Mouse (Mus musculus) neural tube, embryonic 11.5 days (tissue): ENCODE results near the gene Zp1. TPM values are rescaled to one million over a fixed set of nuclear protein-coding genes. Genes with fewer than 3 reads are reported as not detected.
A peak's percentile ranks its signal among the peaks of the same experiment; 100 is the strongest.

ENCODE experiments used
- ATAC-seq: fragments of 200-750 bp; cut with Nextera tagmentation; 2 replicates; pipeline ENCODE4 v1.8.0; 2017; ENCODE audit warnings: moderate number of reproducible peaks, mild to moderate bottlenecking, moderate TSS enrichment, moderate library complexity; ENCODE audit not compliant: insufficient read depth, low FRiP score, low TSS enrichment
- DNase-seq: peaks from one replicate; pipeline ENCODE4 v3.0.0-alpha.2; 2015; ENCODE audit warnings: low spot score
- H3K27ac ChIP-seq: fragments of 300-500 bp; sonication (generic); 2 replicates; pipeline ENCODE4 v1.5.1; 2014; ENCODE audit warnings: low read depth, mild to moderate bottlenecking, low read length
- H3K27me3 ChIP-seq: fragments of 300-500 bp; sonication (generic); 2 replicates; pipeline ENCODE4 v1.6.1; 2014; ENCODE audit warnings: mild to moderate bottlenecking, low read length, mixed read lengths; ENCODE audit not compliant: control insufficient read depth, insufficient read depth
- H3K36me3 ChIP-seq: fragments of 300-500 bp; sonication (generic); 2 replicates; pipeline ENCODE4 v1.6.1; 2014; ENCODE audit warnings: mild to moderate bottlenecking, low read length, moderate library complexity, mixed read lengths; ENCODE audit not compliant: control insufficient read depth, insufficient read depth
- H3K4me1 ChIP-seq: fragments of 300-500 bp; sonication (generic); 2 replicates; pipeline ENCODE4 v1.6.1; 2014; ENCODE audit warnings: low read length, mixed read lengths; ENCODE audit not compliant: control insufficient read depth, insufficient read depth
- H3K4me2 ChIP-seq: fragments of 300-500 bp; sonication (generic); 2 replicates; pipeline ENCODE4 v1.6.1; 2014; ENCODE audit warnings: low read depth, mild to moderate bottlenecking, moderate library complexity
- H3K4me3 ChIP-seq: fragments of 300-500 bp; sonication (generic); 2 replicates; pipeline ENCODE4 v1.5.1; 2014; ENCODE audit warnings: low read depth, low read length
- H3K9ac ChIP-seq: fragments of 300-500 bp; sonication (generic); 2 replicates; pipeline ENCODE4 v1.6.1; 2014; ENCODE audit warnings: mild to moderate bottlenecking, low read length
- H3K9me3 ChIP-seq: fragments of 300-500 bp; sonication (generic); 2 replicates; pipeline ENCODE4 v1.6.1; 2016; ENCODE audit warnings: low read length; ENCODE audit not compliant: control insufficient read depth
- WGBS: fragments of 180-500 bp; shearing (Covaris S2); extraction: QIAGEN DNeasy Blood & Tissue Kit; methylation state at CpG from one replicate; pipeline ENCODE4 v1.1.7; 2014; 5-methylcytosine and 5-hydroxymethylcytosine counted together
- polyA plus RNA-seq: library from polyadenylated mRNA; unstranded; fragments of >200 nt; fragmentation: Nextera tagmentation; extraction: Ambion mirVana; gene quantifications from 2 replicates; pipeline ENCODE4 v1.2.1, GENCODE M21; 2014

Zp1 gene
- polyA plus RNA-seq, 1 experiment from 2014 or later = not detected

DNA sequence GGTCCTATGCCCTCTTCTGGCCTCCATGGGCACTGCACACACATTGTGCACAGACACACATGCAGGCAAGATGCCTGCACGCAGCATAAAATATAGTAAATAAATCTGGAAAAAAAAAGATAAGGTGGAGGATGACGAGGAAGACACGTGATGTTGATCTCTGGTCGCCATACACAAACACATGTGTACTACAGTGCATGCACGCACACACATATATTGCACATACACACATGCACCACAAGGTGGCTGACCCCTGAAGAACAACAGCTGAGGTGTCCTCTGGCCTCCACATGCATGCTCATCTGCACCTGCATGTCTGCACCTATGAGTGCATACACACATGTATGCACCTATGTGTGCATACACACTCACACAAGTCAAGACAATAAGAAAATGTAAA, 15.6 kb upstream of the Zp1 start:
- WGBS = 88% methylated on average over 5 of the region's 5 CpGs
- Histone ChIP-seq H3K36me3 (no peaks in the 10 kb centered on the region), H3K27me3 (no peaks in the 10 kb centered on the region), H3K9me3 (no peaks in the 10 kb centered on the region), H3K4me3 (no peak overlapping the region), H3K4me2 (no peak overlapping the region), H3K4me1 (no peaks in the 10 kb centered on the region; the same call in 1 of the 2 replicates), H3K9ac (no peak overlapping the region), H3K27ac (no peak overlapping the region)
- ATAC-seq (no peak), DNase-seq (no peak)

DNA sequence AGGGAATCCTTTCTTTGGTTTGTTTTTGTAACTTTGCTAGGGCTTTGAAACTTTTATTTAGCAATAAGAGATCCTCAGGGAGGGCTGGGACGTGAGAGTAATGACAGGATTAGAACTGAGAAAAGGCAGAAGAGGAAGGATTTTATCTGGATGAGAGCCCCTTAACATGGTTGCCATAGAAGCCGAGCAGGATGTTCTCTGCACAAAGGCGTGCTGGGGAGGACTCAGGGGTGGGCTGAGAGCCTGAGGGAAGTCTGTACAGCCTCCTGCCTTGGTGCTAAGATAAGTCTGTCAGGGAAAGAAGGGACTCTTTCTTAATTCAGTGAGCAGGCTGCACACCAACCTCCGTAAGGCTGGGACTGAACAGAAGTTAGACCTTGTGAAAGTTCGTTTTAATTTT, 14.6 kb upstream of the Zp1 start:
- no peak for DNase-seq
- no peak overlapping the region for H3K4me2 ChIP-seq
- no peaks in the 10 kb centered on the region for H3K9me3 ChIP-seq
- H3K36me3 ChIP-seq = no peaks in the 10 kb centered on the region
- no peaks in the 10 kb centered on the region for H3K4me1 ChIP-seq
- H3K4me3 ChIP-seq = no peak overlapping the region
- no peaks in the 10 kb centered on the region for H3K27me3 ChIP-seq
- H3K27ac ChIP-seq = no peak overlapping the region
- no peak for ATAC-seq
- H3K9ac ChIP-seq = no peak overlapping the region
- 56% methylated on average over 5 of the region's 5 CpGs for WGBS

GRCm38 (mm10) chr19:10930641-10931040, 10.2 kb upstream of the Zp1 start:
- H3K9me3 ChIP-seq = no peaks in the 10 kb centered on the region
- no peaks in the 10 kb centered on the region for H3K36me3 ChIP-seq
- H3K4me2 ChIP-seq = no peak overlapping the region
- peaks cover 5% of the 10 kb centered on the region for H3K4me1 ChIP-seq
- no peak overlapping the region for H3K4me3 ChIP-seq
- no peak for DNase-seq
- H3K27ac ChIP-seq = no peak overlapping the region
- 88% methylated on average over 2 of the region's 2 CpGs for WGBS
- H3K27me3 ChIP-seq = no peaks in the 10 kb centered on the region
- H3K9ac ChIP-seq = no peak overlapping the region
- no peak for ATAC-seq

DNA sequence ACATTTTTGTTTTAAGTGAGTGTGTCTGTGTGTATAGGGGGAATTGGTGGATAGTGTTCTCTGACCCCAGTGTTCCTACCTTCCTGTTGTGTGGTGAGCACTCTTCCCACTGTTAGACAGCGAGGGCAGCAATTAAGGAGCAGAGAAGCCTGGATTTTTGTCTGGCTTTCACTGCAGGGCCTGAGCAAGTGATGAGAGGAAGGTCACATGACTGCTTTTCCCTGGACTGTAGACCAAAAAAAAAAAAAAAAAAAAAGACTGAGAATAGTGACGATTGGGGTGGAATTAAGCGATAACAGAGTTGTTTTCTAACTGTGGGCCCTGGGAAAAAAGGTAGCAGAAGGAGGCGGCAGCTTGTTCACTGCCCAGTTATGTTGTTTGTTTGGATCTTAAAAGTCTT, 6.2 kb upstream of the Zp1 start:
- Histone ChIP-seq H3K36me3 (no peaks in the 10 kb centered on the region), H3K4me3 (no peak overlapping the region), H3K4me2 (no peak overlapping the region), H3K4me1 (peaks cover 5% of the 10 kb centered on the region), H3K9ac (peak overlapping the region; percentile 11; the same call in 1 of the 2 replicates), H3K27ac (0 out of 2 replicates have a peak overlapping the region, but pooled peaks have one; percentile 49), H3K9me3 (no peaks in the 10 kb centered on the region), H3K27me3 (no peaks in the 10 kb centered on the region)
- 35% methylated on average over 4 of the region's 4 CpGs for WGBS
- DNase-seq (no peak), ATAC-seq (no peak)

DNA sequence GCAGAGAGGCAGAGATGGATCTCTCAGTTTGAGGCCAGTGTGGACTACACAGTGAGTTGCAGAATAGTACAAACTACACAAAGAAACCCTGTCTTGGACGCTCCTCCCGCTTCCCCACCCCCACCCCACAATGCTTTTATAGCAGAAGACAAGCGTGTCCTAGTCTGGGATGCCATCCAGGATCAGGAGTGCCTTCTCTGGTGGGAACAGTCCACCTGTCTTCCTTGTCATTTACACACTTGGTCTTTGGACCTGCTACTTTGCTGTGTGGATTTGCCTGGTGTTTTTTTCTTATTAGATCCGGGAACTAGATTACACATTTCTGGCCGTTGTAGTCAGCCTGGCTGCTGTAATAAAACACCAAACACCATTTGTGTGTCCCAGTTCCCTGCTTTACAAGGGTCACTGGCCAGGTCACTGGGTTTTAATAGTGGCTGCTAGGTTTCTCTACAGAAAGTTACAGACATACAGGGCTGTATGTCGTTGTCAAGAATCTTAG, 5.7 kb upstream of the Zp1 start:
- peak overlapping the region; percentile 11; the same call in 1 of the 2 replicates for H3K9ac ChIP-seq
- 0 out of 2 replicates have a peak overlapping the region, but pooled peaks have one; percentile 49 for H3K27ac ChIP-seq
- no peak overlapping the region for H3K4me2 ChIP-seq
- 12% methylated on average over 6 of the region's 6 CpGs for WGBS
- no peak overlapping the region for H3K4me3 ChIP-seq
- H3K4me1 ChIP-seq = peaks cover 5% of the 10 kb centered on the region
- no peaks in the 10 kb centered on the region for H3K27me3 ChIP-seq
- DNase-seq (peak; percentile 24), ATAC-seq (no peak)
- no peaks in the 10 kb centered on the region for H3K9me3 ChIP-seq
- no peaks in the 10 kb centered on the region for H3K36me3 ChIP-seq

DNA sequence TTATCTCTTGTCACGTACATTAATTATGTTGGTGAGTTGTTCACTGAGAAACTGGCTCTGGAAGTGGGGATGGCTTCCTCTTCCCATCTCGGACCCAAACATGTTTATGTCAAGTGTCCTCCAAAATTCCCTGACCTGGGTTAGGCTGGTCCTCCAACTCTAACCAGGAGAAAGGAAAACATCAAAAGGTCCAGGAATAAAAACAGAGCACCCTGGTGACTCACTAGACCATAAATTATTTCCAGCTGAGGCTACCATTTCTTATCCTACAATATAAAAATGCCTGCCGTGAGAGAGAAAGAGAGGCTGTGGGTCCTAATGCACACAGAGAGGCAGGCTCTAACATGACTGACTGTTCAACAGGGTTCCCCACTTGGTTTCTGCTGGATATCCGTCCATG, 3.8 kb upstream of the Zp1 start:
- WGBS = 41% methylated on average over 4 of the region's 4 CpGs
- Histone ChIP-seq H3K27ac (no peak overlapping the region), H3K4me1 (peaks cover 5% of the 10 kb centered on the region), H3K36me3 (no peaks in the 10 kb centered on the region), H3K27me3 (no peaks in the 10 kb centered on the region), H3K4me2 (no peak overlapping the region), H3K9ac (no peak overlapping the region), H3K4me3 (no peak overlapping the region), H3K9me3 (no peaks in the 10 kb centered on the region)
- ATAC-seq (no peak), DNase-seq (no peak)

- ATAC-seq (no peak), DNase-seq (no peak)
- no peaks in the 10 kb centered on the region for H3K27me3 ChIP-seq
- no peaks in the 10 kb centered on the region for H3K36me3 ChIP-seq
- WGBS = 84% methylated on average over 3 of the region's 3 CpGs
- H3K27ac ChIP-seq = no peak overlapping the region
- H3K4me1 ChIP-seq = no peaks in the 10 kb centered on the region; the same call in 1 of the 2 replicates
- H3K9ac ChIP-seq = no peak overlapping the region
- no peak overlapping the region for H3K4me3 ChIP-seq
- no peak overlapping the region for H3K4me2 ChIP-seq
- no peaks in the 10 kb centered on the region for H3K9me3 ChIP-seq
These were observed 626 bp upstream of the Zp1 start for GRCm38 (mm10) chr19:10921058-10921457.

DNA sequence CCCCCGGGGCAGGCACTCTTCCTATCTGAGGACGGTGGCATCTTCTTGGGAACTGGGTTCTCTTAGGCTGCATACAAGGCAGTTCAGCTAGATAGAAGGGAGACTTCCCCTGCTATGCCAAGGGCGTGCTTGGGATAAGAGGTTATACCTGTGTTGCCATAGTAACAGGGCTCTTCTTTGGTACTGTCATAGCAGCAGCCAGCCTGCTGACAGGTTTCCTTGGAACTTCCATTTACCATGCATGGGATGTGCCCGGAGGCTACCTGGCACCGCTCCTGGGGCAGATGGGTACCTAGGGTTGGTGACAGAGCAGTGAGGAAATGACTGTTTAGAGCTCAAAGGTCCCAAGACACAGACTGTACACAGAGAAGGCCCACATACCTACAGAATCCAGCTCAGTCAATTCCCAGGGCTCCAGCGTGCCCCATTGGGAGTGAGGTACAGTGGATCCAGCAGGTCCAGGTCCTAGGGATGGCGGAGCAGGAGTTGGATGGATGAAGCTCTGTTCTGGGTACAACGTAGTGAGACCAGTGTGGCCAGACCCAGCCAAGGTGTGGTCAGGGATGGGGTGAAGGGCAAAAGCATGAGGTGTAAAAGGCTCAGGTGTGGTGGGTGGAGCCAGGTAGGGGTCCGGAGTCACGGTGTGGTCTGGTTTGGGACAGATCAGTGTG, 2.0 kb downstream of the Zp1 start:
- Histone ChIP-seq H3K36me3 (no peaks in the 10 kb centered on the region), H3K27ac (no peak overlapping the region), H3K4me3 (no peak overlapping the region), H3K9ac (no peak overlapping the region), H3K27me3 (no peaks in the 10 kb centered on the region), H3K4me2 (no peak overlapping the region), H3K4me1 (no peaks in the 10 kb centered on the region), H3K9me3 (no peaks in the 10 kb centered on the region)
- no peak; the same call in 1 of the 2 replicates for ATAC-seq
- no peak for DNase-seq
- WGBS = 90% methylated on average over 10 of the region's 10 CpGs

DNA sequence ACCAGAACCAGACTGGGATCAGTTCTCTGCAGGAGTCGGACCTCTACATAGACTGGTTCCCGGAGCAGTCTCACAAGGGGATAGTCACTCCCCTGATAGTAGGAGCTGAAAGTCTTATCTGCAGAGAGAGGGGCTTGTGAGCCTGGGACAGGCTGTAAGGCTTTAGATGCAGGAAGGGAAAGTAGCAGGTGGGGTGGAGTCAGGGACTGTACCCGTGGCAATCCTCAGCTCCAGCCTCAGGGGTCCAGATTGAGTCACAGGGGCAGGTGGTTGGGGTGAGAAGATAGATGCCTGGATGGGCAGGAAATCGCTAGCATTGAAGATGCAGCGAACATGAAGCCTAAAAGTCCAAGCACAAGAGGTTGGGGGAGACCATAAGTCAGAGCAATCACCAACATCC, 3.9 kb downstream of the Zp1 start:
- WGBS = 64% methylated on average over 5 of the region's 5 CpGs
- H3K27ac ChIP-seq = no peak overlapping the region
- H3K9me3 ChIP-seq = no peaks in the 10 kb centered on the region
- H3K36me3 ChIP-seq = no peaks in the 10 kb centered on the region
- no peak overlapping the region for H3K9ac ChIP-seq
- H3K4me3 ChIP-seq = no peak overlapping the region
- H3K27me3 ChIP-seq = no peaks in the 10 kb centered on the region
- H3K4me1 ChIP-seq = no peaks in the 10 kb centered on the region
- DNase-seq = no peak
- ATAC-seq = no peak
- H3K4me2 ChIP-seq = no peak overlapping the region
